Mouse (Mus musculus) forebrain, embryonic 12.5 days (tissue): ENCODE measurements around the gene Ndufc2. TPM values are rescaled to one million over a fixed set of nuclear protein-coding genes. Genes with fewer than 3 reads are reported as not detected.

Experiments used
- ATAC-seq: fragments of 200-750 bp; cut with Nextera tagmentation; 2 replicates; pipeline ENCODE4 v1.8.0; 2017; ENCODE audit warnings: moderate TSS enrichment; ENCODE audit not compliant: low FRiP score
- H3K27ac ChIP-seq: fragments of 300-500 bp; sonication (generic); 2 replicates; pipeline ENCODE4 v1.5.1; 2016; ENCODE audit warnings: mild to moderate bottlenecking
- H3K27me3 ChIP-seq: fragments of 300-500 bp; sonication (generic); 2 replicates; pipeline ENCODE4 v1.6.1; 2016; ENCODE audit warnings: mild to moderate bottlenecking
- H3K36me3 ChIP-seq: fragments of 300-500 bp; sonication (generic); replicated peaks from 2 replicates; pipeline ENCODE4 v1.6.1; 2016; ENCODE audit warnings: mild to moderate bottlenecking
- H3K4me1 ChIP-seq: fragments of 300-500 bp; sonication (generic); 2 replicates; pipeline ENCODE4 v1.6.1; 2016
- H3K4me2 ChIP-seq: fragments of 300-500 bp; sonication (generic); 2 replicates; pipeline ENCODE4 v1.6.1; 2016; ENCODE audit warnings: mild to moderate bottlenecking, moderate library complexity
- H3K4me3 ChIP-seq: fragments of 300-500 bp; sonication (generic); replicated peaks from 2 replicates; pipeline ENCODE4 v1.5.1; 2016; ENCODE audit warnings: mild to moderate bottlenecking
- H3K9ac ChIP-seq: fragments of 300-500 bp; sonication (generic); 2 replicates; pipeline ENCODE4 v1.6.1; 2016; ENCODE audit warnings: mild to moderate bottlenecking
- H3K9me3 ChIP-seq: fragments of 300-500 bp; sonication (generic); 2 replicates; pipeline ENCODE4 v1.6.1; 2016
- WGBS: fragments of 180-500 bp; shearing (Covaris S2); methylation state at CpG from one replicate; pipeline ENCODE4 v1.1.7; 2016; 5-methylcytosine and 5-hydroxymethylcytosine counted together
- polyA plus RNA-seq: library from polyadenylated mRNA; unstranded; fragments of >200 nt; fragmentation: Nextera tagmentation; extraction: Ambion mirVana; gene quantifications from 2 replicates; pipeline ENCODE4 v1.2.1, GENCODE M21; 2016

Gene Ndufc2
- 392 and 393 TPM in 2 replicates for polyA plus RNA-seq

DNA sequence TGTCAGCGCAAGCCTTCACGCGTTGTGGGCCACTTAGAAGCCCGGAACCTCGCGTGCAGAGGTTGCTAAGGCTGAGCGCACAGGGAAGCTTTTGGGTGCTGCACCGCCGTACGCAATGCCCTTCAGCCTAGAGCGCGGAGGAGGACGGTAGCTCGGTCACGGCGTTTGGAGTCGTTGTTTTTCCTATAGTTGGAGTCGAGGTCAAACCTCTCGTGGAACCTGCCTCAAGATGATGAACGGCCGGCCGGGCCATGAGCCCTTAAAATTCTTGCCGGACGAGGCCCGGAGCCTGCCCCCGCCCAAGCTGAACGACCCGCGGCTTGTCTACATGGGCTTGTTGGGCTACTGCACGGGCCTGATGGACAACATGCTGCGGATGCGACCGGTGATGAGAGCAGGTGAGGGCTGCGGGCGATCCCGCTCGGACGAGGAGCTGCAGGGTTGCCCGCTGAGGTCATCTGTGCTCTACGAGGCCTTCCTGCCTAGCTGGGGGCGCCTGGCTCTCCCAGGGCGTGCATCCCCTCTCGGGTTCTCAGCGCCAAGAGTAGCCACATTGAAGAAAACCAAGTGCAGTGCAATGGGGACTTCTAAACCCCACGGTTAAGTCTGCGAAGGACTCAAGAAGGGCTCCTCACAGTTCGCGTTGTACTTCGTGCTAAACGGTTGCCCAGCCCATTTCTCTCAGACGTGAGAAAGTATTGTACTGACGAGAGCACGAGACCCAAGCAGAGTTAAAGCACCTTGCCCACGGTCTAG is at the start of gene Ndufc2:
Gene Ndufc2 (plus strand): TSS at position 44 of the 756 bp plus-strand sequence.
- peaks cover 18% of the 10 kb centered on the region for H3K4me1 ChIP-seq
- H3K27me3 ChIP-seq: no peaks in the 10 kb centered on the region
- H3K4me3 ChIP-seq: peak within 1 kb of the TSS; percentile 94
- H3K27ac ChIP-seq: peak within 1 kb of the TSS; percentile 71; the same call in 1 of the 2 replicates
- peak within 1 kb of the TSS; percentile 74 for H3K4me2 ChIP-seq
- peak; percentile 93 for ATAC-seq
- under 1% methylated on average over 54 of the region's 54 CpGs for WGBS
- 0 out of 2 replicates have a peak, but pooled peaks cover 6% of the 10 kb centered on the region for H3K9me3 ChIP-seq
- peak within 1 kb of the TSS; percentile 96 for H3K9ac ChIP-seq
- H3K36me3 ChIP-seq: peaks cover 13% of the 10 kb centered on the region

- Histone ChIP-seq H3K4me1 (peaks cover 10% of the 10 kb centered on the region; the same call in 1 of the 2 replicates), H3K9ac (no peak overlapping the region), H3K27me3 (no peaks in the 10 kb centered on the region), H3K27ac (no peak overlapping the region), H3K9me3 (no peaks in the 10 kb centered on the region), H3K36me3 (no peaks in the 10 kb centered on the region), H3K4me3 (no peak overlapping the region), H3K4me2 (no peak overlapping the region)
- no peak for ATAC-seq
- WGBS: 93% methylated on average over 5 of the region's 5 CpGs
These were observed 48.9 kb upstream of the Ndufc2 start for GRCm38 (mm10) chr7:97350891-97351290.

DNA sequence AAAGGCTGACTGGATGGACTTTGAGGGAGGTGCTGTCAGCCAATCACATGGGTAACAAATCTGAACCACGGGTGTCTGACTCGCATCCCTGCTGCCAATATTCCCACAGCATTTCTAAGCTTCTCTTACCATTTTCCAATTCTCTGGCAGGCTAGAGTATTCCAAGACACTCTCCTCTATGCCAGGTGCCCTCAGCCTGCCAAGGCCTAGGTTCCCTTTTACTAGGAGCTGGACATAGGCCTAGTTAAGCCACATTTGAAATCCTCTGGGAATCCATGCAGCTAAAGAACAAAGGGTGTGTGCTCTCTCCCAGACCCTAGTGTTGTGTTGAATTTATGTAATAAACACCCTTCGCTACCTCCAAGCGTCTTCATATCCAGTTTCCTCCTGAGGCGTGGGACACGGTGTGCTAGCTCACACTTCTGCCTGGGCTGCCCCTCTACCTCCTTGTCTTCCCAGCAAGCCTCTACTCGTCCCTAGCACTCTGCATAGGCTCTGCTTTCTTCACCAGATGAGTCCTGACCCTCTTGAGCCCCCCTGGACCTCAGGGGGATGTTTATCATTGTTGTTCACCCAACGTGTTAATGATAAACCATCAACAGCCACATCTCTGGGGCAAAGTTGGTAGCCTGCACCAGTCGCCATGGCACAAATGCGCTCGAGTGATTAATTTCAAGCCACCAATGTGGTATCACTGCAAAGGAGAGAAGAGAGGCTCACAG is 47.9 kb upstream of the Ndufc2 start:
- Histone ChIP-seq H3K36me3 (no peaks in the 10 kb centered on the region), H3K27me3 (no peaks in the 10 kb centered on the region), H3K4me1 (peaks cover 8% of the 10 kb centered on the region; the same call in 1 of the 2 replicates), H3K9me3 (no peaks in the 10 kb centered on the region), H3K4me3 (no peak overlapping the region), H3K4me2 (no peak overlapping the region), H3K27ac (no peak overlapping the region), H3K9ac (no peak overlapping the region)
- no peak for ATAC-seq
- WGBS: 86% methylated on average over 11 of the region's 11 CpGs

- Histone ChIP-seq H3K9me3 (no peaks in the 10 kb centered on the region), H3K4me3 (no peak overlapping the region), H3K27ac (no peak overlapping the region), H3K9ac (no peak overlapping the region), H3K4me1 (peaks cover 8% of the 10 kb centered on the region; the same call in 1 of the 2 replicates), H3K4me2 (no peak overlapping the region), H3K36me3 (no peaks in the 10 kb centered on the region), H3K27me3 (no peaks in the 10 kb centered on the region)
- 88% methylated on average over 6 of the region's 6 CpGs for WGBS
- no peak for ATAC-seq
These were observed 46.4 kb upstream of the Ndufc2 start for GRCm38 (mm10) chr7:97353356-97353755.

- no peaks in the 10 kb centered on the region for H3K27me3 ChIP-seq
- H3K36me3 ChIP-seq: no peaks in the 10 kb centered on the region
- H3K9ac ChIP-seq: no peak overlapping the region
- 46% methylated on average over 13 of the region's 13 CpGs for WGBS
- ATAC-seq: no peak
- no peak overlapping the region for H3K4me2 ChIP-seq
- no peak overlapping the region for H3K27ac ChIP-seq
- peaks cover 8% of the 10 kb centered on the region; the same call in 1 of the 2 replicates for H3K4me1 ChIP-seq
- no peak overlapping the region for H3K4me3 ChIP-seq
- no peaks in the 10 kb centered on the region for H3K9me3 ChIP-seq
These were observed 44.5 kb upstream of the Ndufc2 start for GRCm38 (mm10) chr7:97355068-97355841.

- no peak for ATAC-seq
- Histone ChIP-seq H3K27ac (no peak overlapping the region), H3K27me3 (no peaks in the 10 kb centered on the region), H3K4me2 (no peak overlapping the region), H3K9ac (no peak overlapping the region), H3K4me3 (no peak overlapping the region), H3K36me3 (no peaks in the 10 kb centered on the region), H3K9me3 (no peaks in the 10 kb centered on the region), H3K4me1 (peaks cover 4% of the 10 kb centered on the region; the same call in 1 of the 2 replicates)
- 77% methylated on average over 5 of the region's 5 CpGs for WGBS
These were observed 43.5 kb upstream of the Ndufc2 start for GRCm38 (mm10) chr7:97356253-97356652.

DNA sequence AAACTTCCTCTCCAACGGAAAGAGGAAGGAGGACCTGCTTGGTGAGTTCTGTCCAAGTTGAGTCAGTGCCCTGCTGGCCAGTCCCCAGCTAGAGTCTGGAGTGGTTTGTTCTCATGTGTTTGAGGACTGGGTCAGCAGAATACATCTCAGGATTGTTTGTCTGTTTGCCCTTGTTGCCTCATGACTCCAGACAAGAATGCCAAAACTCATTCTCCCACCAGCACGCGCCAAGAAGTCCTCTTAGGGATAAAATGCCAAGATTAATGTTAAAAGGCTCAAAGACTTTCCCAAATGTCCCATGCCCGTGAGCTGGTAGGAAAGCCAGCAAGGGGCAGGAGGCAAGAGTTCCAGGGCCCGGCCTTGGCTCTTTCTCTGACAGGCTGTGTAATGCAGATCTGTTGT is 42.9 kb upstream of the Ndufc2 start:
- Histone ChIP-seq H3K4me1 (peaks cover 4% of the 10 kb centered on the region; the same call in 1 of the 2 replicates), H3K9me3 (no peaks in the 10 kb centered on the region), H3K4me2 (no peak overlapping the region), H3K27me3 (no peaks in the 10 kb centered on the region), H3K27ac (no peak overlapping the region), H3K9ac (no peak overlapping the region), H3K36me3 (no peaks in the 10 kb centered on the region), H3K4me3 (no peak overlapping the region)
- WGBS: 87% methylated on average over 5 of the region's 5 CpGs
- ATAC-seq: no peak

- no peaks in the 10 kb centered on the region for H3K27me3 ChIP-seq
- H3K36me3 ChIP-seq: no peaks in the 10 kb centered on the region
- H3K4me3 ChIP-seq: no peak overlapping the region
- H3K4me2 ChIP-seq: no peak overlapping the region
- peaks cover 4% of the 10 kb centered on the region; the same call in 1 of the 2 replicates for H3K4me1 ChIP-seq
- H3K9me3 ChIP-seq: no peaks in the 10 kb centered on the region
- 80% methylated on average over 3 of the region's 3 CpGs for WGBS
- ATAC-seq: no peak
- no peak overlapping the region for H3K27ac ChIP-seq
- H3K9ac ChIP-seq: no peak overlapping the region
These were observed 42.0 kb upstream of the Ndufc2 start for GRCm38 (mm10) chr7:97357840-97358239.

DNA sequence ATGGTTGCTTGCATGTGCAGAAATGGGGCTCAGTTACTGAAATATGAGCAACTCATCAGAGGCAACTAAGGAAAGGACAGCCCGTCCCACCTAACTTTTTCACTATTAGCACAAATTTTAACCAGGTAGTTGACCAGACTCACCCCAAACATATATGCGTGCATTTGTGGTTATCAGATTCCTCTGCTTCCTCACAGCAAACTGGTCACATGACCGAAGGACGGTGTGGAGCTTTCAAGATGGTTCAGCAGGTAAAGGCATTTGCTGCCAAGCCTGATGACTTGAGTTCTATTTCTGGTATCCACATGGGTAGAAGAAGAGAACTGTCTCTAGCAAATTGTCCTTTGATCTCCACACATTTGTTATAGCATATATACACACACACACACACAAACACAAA is 41.5 kb upstream of the Ndufc2 start:
- no peak for ATAC-seq
- Histone ChIP-seq H3K9ac (no peak overlapping the region), H3K9me3 (no peaks in the 10 kb centered on the region), H3K27me3 (no peaks in the 10 kb centered on the region), H3K4me2 (no peak overlapping the region), H3K4me3 (no peak overlapping the region), H3K4me1 (peaks cover 4% of the 10 kb centered on the region; the same call in 1 of the 2 replicates), H3K36me3 (no peaks in the 10 kb centered on the region), H3K27ac (no peak overlapping the region)
- whole genome bisulfite sequencing: 90% methylated on average over 4 of the region's 4 CpGs

- no peak overlapping the region for H3K9ac ChIP-seq
- peaks cover 4% of the 10 kb centered on the region; the same call in 1 of the 2 replicates for H3K4me1 ChIP-seq
- no peaks in the 10 kb centered on the region for H3K27me3 ChIP-seq
- H3K27ac ChIP-seq: no peak overlapping the region
- no peak overlapping the region for H3K4me3 ChIP-seq
- no peaks in the 10 kb centered on the region for H3K36me3 ChIP-seq
- no peaks in the 10 kb centered on the region for H3K9me3 ChIP-seq
- WGBS: 67% methylated on average over 5 of the region's 5 CpGs
- H3K4me2 ChIP-seq: no peak overlapping the region
- no peak for ATAC-seq
These were observed 39.6 kb upstream of the Ndufc2 start for GRCm38 (mm10) chr7:97360166-97360565.

GRCm38 (mm10) chr7:97360955-97361354 is 38.8 kb upstream of the Ndufc2 start:
- Histone ChIP-seq H3K4me1 (no peaks in the 10 kb centered on the region), H3K4me3 (no peak overlapping the region), H3K9ac (no peak overlapping the region), H3K4me2 (no peak overlapping the region), H3K36me3 (no peaks in the 10 kb centered on the region), H3K27ac (no peak overlapping the region), H3K27me3 (no peaks in the 10 kb centered on the region), H3K9me3 (no peaks in the 10 kb centered on the region)
- ATAC-seq: no peak
- WGBS: 53% methylated on average over 3 of the region's 3 CpGs

GRCm38 (mm10) chr7:97361467-97361866 is 38.3 kb upstream of the Ndufc2 start:
- H3K4me1 ChIP-seq: no peaks in the 10 kb centered on the region
- no peak overlapping the region for H3K27ac ChIP-seq
- no peak for ATAC-seq
- H3K4me3 ChIP-seq: no peak overlapping the region
- H3K27me3 ChIP-seq: no peaks in the 10 kb centered on the region
- WGBS: 29% methylated on average over 4 of the region's 4 CpGs
- no peaks in the 10 kb centered on the region for H3K9me3 ChIP-seq
- H3K36me3 ChIP-seq: no peaks in the 10 kb centered on the region
- no peak overlapping the region for H3K9ac ChIP-seq
- no peak overlapping the region for H3K4me2 ChIP-seq
